Mouse (Mus musculus) stomach, embryonic 15.5 days (tissue): Measurements from ENCODE around the gene Sbk1. TPM values are rescaled to one million over a fixed set of nuclear protein-coding genes. Genes with fewer than 3 reads are reported as not detected.

Experiments
- ATAC-seq: fragments of 200-750 bp; cut with Nextera tagmentation; 2 replicates; pipeline ENCODE4 v1.8.0; 2017; ENCODE audit warnings: low read depth, moderate number of reproducible peaks, moderate TSS enrichment; ENCODE audit not compliant: insufficient read depth, low FRiP score
- H3K27ac ChIP-seq: fragments of 300-500 bp; sonication (generic); 2 replicates; pipeline ENCODE4 v1.5.1; 2015; ENCODE audit warnings: mild to moderate bottlenecking, inconsistent platforms
- H3K27me3 ChIP-seq: fragments of 300-500 bp; sonication (generic); replicated peaks from 2 replicates; pipeline ENCODE4 v1.6.1; 2015; ENCODE audit warnings: inconsistent platforms
- H3K36me3 ChIP-seq: fragments of 300-500 bp; sonication (generic); 2 replicates; pipeline ENCODE4 v1.6.1; 2015; ENCODE audit warnings: inconsistent platforms
- H3K4me1 ChIP-seq: fragments of 300-500 bp; sonication (generic); 2 replicates; pipeline ENCODE4 v1.6.1; 2015; ENCODE audit warnings: inconsistent platforms
- H3K4me2 ChIP-seq: fragments of 300-500 bp; sonication (generic); 2 replicates; pipeline ENCODE4 v1.6.1; 2015; ENCODE audit warnings: mild to moderate bottlenecking, inconsistent platforms
- H3K4me3 ChIP-seq: fragments of 300-500 bp; sonication (generic); replicated peaks from 2 replicates; pipeline ENCODE4 v1.5.1; 2015; ENCODE audit warnings: inconsistent platforms
- H3K9ac ChIP-seq: fragments of 300-500 bp; sonication (generic); 2 replicates; pipeline ENCODE4 v1.6.1; 2015; ENCODE audit warnings: inconsistent platforms
- H3K9me3 ChIP-seq: fragments of 300-500 bp; sonication (generic); 2 replicates; pipeline ENCODE4 v1.6.1; 2016; ENCODE audit warnings: inconsistent platforms
- WGBS: fragments of 180-500 bp; shearing (Covaris S2); methylation state at CpG from one replicate; pipeline ENCODE4 v1.1.7; 2015; 5-methylcytosine and 5-hydroxymethylcytosine counted together
- polyA plus RNA-seq: library from polyadenylated mRNA; unstranded; fragments of >200 nt; fragmentation: Nextera tagmentation; extraction: Ambion mirVana; gene quantifications from 2 replicates; pipeline ENCODE4 v1.2.1, GENCODE M21; 2015

The Sbk1 gene
- polyA plus RNA-seq, 1 experiment from 2014 or later: 19.1 TPM

GRCm38 (mm10) chr7:126267606-126268005 is 4.8 kb upstream of the Sbk1 start:
- H3K4me1 ChIP-seq: peaks cover 18% of the 10 kb centered on the region
- no peak for ATAC-seq
- H3K4me3 ChIP-seq: no peak overlapping the region
- H3K4me2 ChIP-seq: no peak overlapping the region
- H3K9ac ChIP-seq: no peak overlapping the region
- no peaks in the 10 kb centered on the region for H3K9me3 ChIP-seq
- H3K36me3 ChIP-seq: no peaks in the 10 kb centered on the region
- H3K27me3 ChIP-seq: no peaks in the 10 kb centered on the region
- no peak overlapping the region for H3K27ac ChIP-seq
- 65% methylated on average over 8 of the region's 8 CpGs for WGBS

GRCm38 (mm10) chr7:126272770-126273311 is 422 bp downstream of the Sbk1 start:
- H3K4me2 ChIP-seq: peak overlapping the region; percentile 96
- H3K27ac ChIP-seq: peak overlapping the region; percentile 87
- no peaks in the 10 kb centered on the region for H3K9me3 ChIP-seq
- WGBS: under 1% methylated on average over 37 of the region's 38 CpGs
- no peaks in the 10 kb centered on the region for H3K27me3 ChIP-seq
- no peak for ATAC-seq
- peak overlapping the region; percentile 87 for H3K4me3 ChIP-seq
- H3K36me3 ChIP-seq: no peaks in the 10 kb centered on the region
- peaks cover 33% of the 10 kb centered on the region for H3K4me1 ChIP-seq
- H3K9ac ChIP-seq: peak overlapping the region; percentile 96

GRCm38 (mm10) chr7:126273351-126274042 is 1.1 kb downstream of the Sbk1 start:
- no peak for ATAC-seq
- Histone ChIP-seq H3K4me3 (peak overlapping the region; percentile 87), H3K4me2 (peak overlapping the region; percentile 96), H3K9ac (peak overlapping the region; percentile 96), H3K27me3 (no peaks in the 10 kb centered on the region), H3K4me1 (peaks cover 33% of the 10 kb centered on the region), H3K27ac (no peak overlapping the region), H3K36me3 (no peaks in the 10 kb centered on the region), H3K9me3 (no peaks in the 10 kb centered on the region)
- WGBS: 9% methylated on average over 11 of the region's 11 CpGs

DNA sequence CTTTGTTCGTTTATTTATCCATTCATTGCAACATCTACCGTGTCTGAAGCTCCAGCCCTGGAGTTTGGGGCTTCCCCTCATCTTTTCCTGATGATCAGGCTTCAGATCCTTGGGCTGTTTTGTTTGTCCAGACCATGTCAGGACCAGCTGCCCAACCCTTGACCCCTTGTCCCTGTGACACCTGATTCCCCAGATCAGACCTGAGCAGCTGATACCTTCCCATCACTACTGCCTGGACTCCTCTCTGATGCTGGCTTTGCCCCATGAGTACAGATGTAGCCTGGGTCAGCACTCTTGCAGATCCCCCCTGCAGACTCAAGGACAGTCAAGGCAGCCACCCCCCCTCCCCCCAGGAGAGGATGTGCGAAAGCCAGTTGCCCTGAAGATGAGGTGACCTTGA is 1.7 kb downstream of the Sbk1 start:
- Histone ChIP-seq H3K27me3 (no peaks in the 10 kb centered on the region), H3K27ac (no peak overlapping the region), H3K9ac (no peak overlapping the region), H3K36me3 (no peaks in the 10 kb centered on the region), H3K4me3 (peak overlapping the region; percentile 87), H3K9me3 (no peaks in the 10 kb centered on the region), H3K4me1 (peaks cover 33% of the 10 kb centered on the region), H3K4me2 (peak overlapping the region; percentile 96)
- ATAC-seq: no peak
- WGBS: 32% methylated on average over 3 of the region's 3 CpGs

DNA sequence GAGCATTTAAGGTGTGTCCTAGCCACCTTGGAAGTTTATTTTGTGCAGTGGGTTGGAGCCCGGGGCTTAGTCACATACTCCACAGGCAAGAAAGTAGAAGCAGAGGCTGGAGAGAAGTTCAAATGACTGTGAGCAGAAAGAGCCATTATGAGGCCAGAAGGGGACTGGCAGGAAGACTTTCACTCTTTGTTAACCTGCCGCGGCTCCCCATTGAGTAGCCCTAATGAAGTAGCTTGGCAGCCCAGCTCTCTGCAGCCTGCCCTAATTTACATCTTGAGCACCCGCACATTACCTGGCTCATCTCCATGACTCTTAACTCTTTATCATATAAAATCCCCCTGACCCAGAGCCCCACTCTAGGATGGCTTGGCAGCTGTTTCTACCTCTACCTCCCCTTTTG is 2.2 kb downstream of the Sbk1 start:
- Histone ChIP-seq H3K4me2 (peak overlapping the region; percentile 96), H3K27me3 (no peaks in the 10 kb centered on the region), H3K4me3 (peak overlapping the region; percentile 87), H3K4me1 (peaks cover 33% of the 10 kb centered on the region), H3K27ac (no peak overlapping the region), H3K36me3 (no peaks in the 10 kb centered on the region), H3K9ac (no peak overlapping the region), H3K9me3 (no peaks in the 10 kb centered on the region)
- WGBS: 33% methylated on average over 4 of the region's 4 CpGs
- no peak for ATAC-seq

GRCm38 (mm10) chr7:126275711-126276110 is 3.3 kb downstream of the Sbk1 start:
- H3K9ac ChIP-seq: no peak overlapping the region
- ATAC-seq: no peak
- no peaks in the 10 kb centered on the region for H3K9me3 ChIP-seq
- H3K4me1 ChIP-seq: peaks cover 33% of the 10 kb centered on the region
- no peaks in the 10 kb centered on the region for H3K27me3 ChIP-seq
- no peak overlapping the region for H3K4me3 ChIP-seq
- H3K27ac ChIP-seq: no peak overlapping the region
- H3K36me3 ChIP-seq: no peaks in the 10 kb centered on the region
- H3K4me2 ChIP-seq: no peak overlapping the region
- WGBS: 81% methylated on average over 5 of the region's 5 CpGs

DNA sequence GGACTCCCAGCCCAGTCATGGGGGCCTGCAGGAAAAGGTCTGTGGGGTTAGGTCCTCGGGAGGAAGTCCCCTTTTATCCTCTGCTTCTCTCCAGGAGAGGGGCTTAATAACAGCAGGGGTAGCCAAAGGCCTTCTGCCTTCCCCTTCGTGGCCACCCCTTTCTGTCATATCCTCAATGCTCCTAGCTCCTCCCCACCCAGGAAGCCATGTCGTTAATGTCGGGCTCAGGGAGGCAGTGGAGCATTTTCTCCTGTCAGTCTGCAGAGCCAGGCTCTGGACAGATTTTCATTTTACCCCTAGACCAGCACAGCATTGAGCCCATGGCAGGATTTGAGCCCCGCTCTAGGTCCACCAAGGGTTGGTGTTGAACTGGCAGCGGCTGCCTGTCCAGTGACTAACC is 3.9 kb downstream of the Sbk1 start:
- Histone ChIP-seq H3K27me3 (no peaks in the 10 kb centered on the region), H3K9me3 (no peaks in the 10 kb centered on the region), H3K27ac (no peak overlapping the region), H3K9ac (no peak overlapping the region), H3K4me3 (no peak overlapping the region), H3K4me2 (no peak overlapping the region), H3K36me3 (no peaks in the 10 kb centered on the region), H3K4me1 (peaks cover 29% of the 10 kb centered on the region)
- WGBS: 54% methylated on average over 6 of the region's 6 CpGs
- ATAC-seq: no peak

DNA sequence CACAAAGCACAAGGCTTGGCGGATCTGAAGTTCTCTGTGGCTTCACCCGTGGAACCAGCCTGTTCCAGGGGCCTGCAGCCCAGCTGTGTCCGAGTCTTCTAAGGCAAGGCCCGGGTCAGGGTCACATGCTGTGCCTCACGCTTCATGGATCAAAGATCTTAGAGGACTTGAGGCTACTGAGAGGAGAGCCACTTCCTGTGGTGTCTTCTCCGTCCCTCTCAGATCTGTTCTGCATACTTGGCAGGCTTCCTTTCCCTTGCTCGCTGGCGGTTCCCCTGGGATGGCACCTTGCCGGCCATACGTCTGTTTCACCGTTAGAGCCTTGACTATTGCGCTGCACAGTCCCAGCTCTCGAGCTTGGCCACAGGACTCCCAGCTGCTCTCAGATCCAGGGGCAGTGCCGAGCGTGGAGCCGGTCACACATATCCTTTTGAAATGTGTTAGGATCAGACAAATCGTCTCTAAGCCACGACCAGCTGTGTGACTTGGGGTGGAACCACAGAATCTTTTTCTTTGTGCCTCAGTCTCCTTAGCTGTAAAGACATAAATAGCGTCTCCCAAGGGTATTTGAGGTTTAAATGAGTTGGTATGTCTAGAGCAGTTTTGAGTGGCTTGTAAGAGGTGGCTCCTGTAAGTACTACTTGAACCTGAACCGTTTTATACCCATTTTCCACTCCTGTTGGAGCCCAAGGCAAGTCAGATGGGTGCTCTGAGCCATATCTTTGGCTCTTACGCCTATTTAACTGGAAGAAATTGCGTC is 5.3 kb downstream of the Sbk1 start:
- H3K4me3 ChIP-seq: no peak overlapping the region
- peaks cover 26% of the 10 kb centered on the region for H3K4me1 ChIP-seq
- 77% methylated on average over 22 of the region's 22 CpGs for WGBS
- no peaks in the 10 kb centered on the region for H3K27me3 ChIP-seq
- ATAC-seq: no peak
- H3K36me3 ChIP-seq: no peaks in the 10 kb centered on the region
- no peak overlapping the region for H3K4me2 ChIP-seq
- H3K9ac ChIP-seq: no peak overlapping the region
- no peaks in the 10 kb centered on the region for H3K9me3 ChIP-seq
- H3K27ac ChIP-seq: no peak overlapping the region

GRCm38 (mm10) chr7:126278799-126279198 is 6.4 kb downstream of the Sbk1 start:
- Histone ChIP-seq H3K27ac (no peak overlapping the region), H3K4me2 (no peak overlapping the region), H3K9ac (no peak overlapping the region), H3K4me3 (no peak overlapping the region), H3K36me3 (no peaks in the 10 kb centered on the region), H3K9me3 (no peaks in the 10 kb centered on the region), H3K27me3 (no peaks in the 10 kb centered on the region), H3K4me1 (peaks cover 18% of the 10 kb centered on the region)
- WGBS: 87% methylated on average over 5 of the region's 5 CpGs
- ATAC-seq: no peak

GRCm38 (mm10) chr7:126279774-126280482 is 7.5 kb downstream of the Sbk1 start:
- H3K9me3 ChIP-seq: no peaks in the 10 kb centered on the region
- H3K9ac ChIP-seq: no peak overlapping the region
- H3K36me3 ChIP-seq: no peaks in the 10 kb centered on the region
- 72% methylated on average over 8 of the region's 8 CpGs for WGBS
- H3K27ac ChIP-seq: no peak overlapping the region
- no peak for ATAC-seq
- H3K4me1 ChIP-seq: peaks cover 13% of the 10 kb centered on the region
- no peaks in the 10 kb centered on the region for H3K27me3 ChIP-seq
- H3K4me2 ChIP-seq: no peak overlapping the region
- H3K4me3 ChIP-seq: no peak overlapping the region

- no peaks in the 10 kb centered on the region for H3K9me3 ChIP-seq
- H3K4me2 ChIP-seq: no peak overlapping the region
- no peak overlapping the region for H3K9ac ChIP-seq
- no peak for ATAC-seq
- no peaks in the 10 kb centered on the region for H3K27me3 ChIP-seq
- 62% methylated on average over 6 of the region's 6 CpGs for WGBS
- H3K4me3 ChIP-seq: no peak overlapping the region
- H3K4me1 ChIP-seq: peaks cover 6% of the 10 kb centered on the region; the same call in 1 of the 2 replicates
- no peaks in the 10 kb centered on the region for H3K36me3 ChIP-seq
- H3K27ac ChIP-seq: no peak overlapping the region
These were observed 8.3 kb downstream of the Sbk1 start for GRCm38 (mm10) chr7:126280696-126281095.
